Mouse (Mus musculus) telencephalon, adult 2 months (tissue): ENCODE measurements around the gene Tfrc.

ENCODE experiments used
- DNase-seq: peaks from one replicate; pipeline ENCODE4 v3.0.0-alpha.2; 2011; ENCODE audit warnings: low read depth, low spot score

Gene Tfrc

DNA sequence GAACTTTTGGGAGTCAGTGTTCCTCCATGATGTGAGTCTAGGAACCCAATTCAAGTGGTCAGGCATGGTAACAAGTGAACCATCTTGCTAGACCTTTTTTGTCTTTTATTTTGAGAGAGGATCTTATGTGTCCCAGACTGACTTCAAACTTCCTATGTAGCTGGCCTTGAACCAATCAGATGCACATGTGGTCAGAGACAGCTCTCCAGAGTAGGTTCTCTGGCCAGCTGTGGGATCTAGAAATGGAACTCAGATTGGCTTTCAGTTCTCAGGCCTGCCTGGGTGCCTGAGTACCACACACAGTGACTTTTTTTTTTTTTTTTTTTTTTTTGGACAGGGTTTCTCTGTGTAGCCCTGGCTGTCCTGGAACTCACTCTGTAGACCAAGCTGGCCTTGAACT is 39.0 kb downstream of the Tfrc start:
- DNase-seq: no peak

DNA sequence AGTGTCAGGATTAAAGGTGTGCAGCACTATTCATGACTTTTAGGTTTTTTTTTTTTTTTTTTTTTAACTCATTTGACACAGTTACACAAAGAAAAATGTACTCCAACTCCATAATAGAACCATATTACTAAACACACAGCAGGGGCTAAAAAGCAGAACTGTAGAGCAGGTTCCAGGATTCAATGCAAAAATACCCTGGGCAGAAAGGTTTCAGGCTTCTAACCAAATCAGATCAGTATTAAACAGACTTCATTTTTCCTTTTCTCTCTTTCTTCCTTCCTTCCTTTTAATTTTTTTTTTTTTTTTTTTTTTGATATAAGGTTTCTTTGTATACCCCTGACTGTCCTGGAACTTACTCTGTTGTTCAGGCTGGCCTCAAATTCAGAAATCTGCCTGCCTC is 41.7 kb downstream of the Tfrc start:
- DNase-seq: no peak

DNA sequence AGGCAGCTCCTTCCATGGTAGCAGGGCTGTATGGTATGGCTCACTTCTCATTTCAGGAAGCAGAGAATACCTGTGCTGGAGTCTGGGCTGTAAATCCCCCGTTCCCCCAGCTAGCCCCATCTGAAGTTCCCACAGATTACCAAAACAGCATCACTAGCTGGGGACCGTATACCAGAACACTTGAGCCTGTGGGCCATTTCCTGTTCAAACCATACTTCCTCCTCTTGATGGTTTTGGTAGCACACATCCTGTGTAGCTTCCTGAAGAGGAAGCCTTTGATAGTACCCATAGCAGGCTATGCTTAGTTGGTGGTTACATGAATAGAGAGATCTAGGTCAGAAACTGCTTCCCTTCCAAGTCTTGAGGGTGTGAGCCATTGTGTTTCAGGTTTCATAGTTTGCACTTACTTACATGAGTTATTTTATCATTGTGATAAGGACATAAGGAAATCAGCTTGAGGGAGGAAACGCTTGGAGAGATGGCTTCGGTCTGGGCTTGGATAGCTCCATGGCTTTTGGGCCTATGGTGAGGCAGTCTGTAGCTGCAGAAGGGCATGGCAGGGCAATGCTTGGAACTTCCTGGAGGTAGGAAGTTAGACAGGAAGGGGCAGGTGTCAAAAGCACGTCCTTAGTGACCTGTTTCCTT is 42.4 kb downstream of the Tfrc start:
- no peak for DNase-seq

DNA sequence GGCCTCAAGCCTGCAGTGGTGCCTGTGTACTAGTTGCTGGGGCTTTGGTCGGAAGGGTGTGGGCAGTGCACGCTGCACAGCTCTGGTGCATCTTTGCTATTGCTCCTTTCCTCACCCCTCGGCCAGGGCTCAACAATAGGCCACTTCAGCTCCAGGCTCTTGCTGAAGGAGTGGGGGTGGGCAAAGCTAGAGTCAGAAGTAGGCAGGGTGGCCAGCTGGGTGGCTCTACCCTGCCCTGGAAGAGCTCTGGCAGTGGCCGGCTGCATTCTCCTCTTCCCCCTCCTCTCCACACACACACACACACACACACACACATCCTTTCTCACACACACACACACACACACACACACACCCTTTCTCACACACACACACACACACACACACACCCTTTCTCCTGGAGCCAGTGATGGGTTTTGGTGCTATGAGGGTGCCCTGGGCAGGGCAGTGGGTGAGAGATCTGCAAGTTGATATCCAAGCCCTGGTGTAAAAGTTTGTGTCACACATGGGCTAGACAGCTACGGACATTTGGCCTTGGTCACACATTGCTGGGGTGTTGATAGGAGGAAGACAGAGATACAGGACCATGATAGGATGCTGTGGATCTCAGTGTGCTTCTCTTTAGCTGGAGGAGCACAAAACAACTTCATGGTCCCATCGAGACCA is 45.5 kb downstream of the Tfrc start:
- DNase-seq: no peak

DNA sequence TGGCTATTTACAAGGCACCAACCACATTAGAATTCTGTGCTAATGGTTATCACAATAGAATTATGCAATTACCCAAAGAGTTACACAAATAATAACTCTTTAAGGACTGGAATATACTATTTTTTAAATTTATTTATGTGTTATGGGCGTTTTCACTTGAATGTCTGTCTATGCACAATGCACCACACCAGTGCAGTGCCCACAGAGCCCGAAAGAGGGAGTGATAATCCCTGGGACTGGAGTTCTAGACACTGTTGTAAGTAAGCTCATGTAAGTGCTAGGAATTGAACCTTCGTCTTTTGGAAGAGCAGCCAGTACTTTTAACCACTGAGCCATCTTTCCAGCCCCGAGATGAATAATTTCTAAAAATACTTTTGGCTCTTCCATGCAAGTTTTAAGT is 46.8 kb downstream of the Tfrc start:
- no peak for DNase-seq

DNA sequence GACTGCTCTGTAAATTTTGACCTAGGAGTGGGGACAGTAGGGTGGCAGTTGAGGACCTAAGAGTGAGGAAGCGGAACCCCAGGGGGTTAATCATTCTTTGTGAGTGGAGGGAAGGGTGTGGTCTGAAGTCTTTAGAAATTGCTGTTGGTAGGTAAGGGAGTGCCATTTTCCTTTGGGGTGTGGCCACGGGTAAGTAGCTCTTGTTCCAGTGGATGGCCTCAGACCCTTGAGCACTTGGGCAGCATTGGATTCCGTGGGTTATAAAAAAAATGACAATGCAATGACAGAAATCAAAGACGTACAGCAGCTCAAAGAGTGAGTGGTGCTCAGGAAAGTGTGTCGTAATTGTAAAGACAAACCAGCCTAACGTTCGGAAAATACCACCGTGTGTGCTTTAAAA is 47.6 kb downstream of the Tfrc start:
- DNase-seq: no peak

DNA sequence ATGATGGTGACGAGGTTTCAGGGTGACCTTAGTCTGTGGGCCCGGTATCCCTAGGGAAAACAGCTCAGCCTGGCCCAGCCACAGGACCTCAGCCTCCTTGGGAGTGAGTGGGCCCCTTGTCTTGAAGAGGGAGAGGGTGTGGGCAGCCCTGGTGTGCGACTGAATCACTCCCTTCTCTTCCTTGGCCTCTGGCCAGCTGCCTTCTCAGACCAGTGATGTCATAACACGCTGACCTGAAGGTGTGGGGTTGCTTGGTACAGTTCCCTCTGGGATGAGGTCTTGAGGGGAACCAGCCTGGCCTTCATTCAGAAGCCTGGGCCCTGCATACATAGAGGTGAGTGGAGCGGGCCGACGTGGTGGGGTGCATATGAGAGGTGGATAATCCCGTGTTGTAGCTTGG is 48.1 kb downstream of the Tfrc start:
- DNase-seq: no peak

DNA sequence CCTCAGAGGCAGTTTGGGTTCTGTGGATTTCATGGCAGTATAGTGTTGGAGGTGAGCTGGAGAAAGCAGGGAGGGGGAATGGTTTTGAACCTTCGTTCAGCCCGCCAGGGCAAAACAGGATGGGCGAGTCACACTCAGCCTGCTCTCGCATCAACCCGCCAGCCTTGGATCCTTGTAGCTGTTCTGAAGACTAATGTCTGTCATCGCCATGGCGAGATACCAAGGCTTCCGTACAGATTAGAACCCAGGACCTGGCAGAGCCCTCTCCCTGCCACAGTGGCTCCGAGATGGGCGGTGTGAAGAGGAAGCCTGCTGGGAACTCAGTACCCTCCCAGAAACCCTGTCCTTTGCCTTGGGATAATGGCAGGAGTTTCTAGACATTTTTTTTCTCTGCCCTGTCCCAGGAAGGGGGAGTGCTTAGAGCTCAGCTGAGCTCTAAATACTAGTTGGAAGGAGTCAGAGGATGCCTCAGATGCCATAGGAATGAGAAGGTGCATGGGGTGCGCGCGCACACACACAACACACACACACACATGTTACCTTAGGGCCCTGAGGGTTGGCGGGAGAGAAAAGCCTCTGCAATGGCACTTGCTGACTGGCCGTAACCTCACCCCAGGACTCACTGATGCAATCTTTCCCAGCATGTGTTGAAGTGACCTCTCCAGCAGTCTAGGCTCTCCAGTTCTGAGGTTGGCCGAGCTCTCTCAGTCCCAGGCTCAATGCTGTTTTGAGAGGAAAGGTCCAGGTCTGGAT is 49.0 kb downstream of the Tfrc start:
- no peak for DNase-seq

DNA sequence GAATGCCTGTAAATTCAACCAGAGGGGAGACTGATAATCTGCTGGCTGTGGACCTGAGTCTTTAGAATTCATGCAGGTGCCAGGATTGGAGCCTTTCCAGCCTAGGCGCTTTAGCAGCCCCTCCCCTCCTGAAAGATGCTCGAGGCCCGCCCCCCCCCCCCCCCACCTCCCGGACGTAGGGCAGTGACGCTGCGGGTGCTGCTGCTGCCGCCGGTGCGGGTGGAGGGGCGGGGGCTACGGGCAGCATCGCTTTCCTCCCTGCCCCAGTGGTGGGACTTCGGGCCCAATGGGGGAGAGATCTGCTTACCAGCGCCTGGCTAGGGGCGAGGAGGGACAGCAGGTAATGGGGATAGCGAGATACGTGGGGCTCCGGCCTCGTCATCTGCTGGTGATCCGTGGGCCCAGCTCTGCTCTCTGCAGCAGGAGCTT is 50.0 kb downstream of the Tfrc start:
- DNase-seq: no peak

DNA sequence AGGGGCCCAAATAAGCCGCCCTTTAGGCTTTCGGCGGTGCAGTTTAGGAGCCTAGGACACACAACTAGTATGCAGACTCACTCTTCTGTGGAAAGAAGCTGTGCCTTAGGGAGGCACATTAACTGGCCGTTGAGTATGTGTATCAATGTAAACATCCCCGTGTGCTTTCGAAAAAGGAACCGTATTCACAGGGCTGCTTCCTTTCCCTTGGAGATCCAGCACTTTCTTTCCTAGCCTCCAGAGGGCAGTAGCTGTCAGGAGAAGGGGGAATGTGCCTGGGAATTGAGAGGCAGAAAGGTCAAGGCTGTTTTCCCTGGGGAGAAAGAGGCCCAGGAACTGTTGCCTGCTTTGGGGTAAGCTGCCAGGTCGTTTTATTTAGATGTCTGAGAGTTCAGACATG is 50.7 kb downstream of the Tfrc start:
- no peak for DNase-seq

DNA sequence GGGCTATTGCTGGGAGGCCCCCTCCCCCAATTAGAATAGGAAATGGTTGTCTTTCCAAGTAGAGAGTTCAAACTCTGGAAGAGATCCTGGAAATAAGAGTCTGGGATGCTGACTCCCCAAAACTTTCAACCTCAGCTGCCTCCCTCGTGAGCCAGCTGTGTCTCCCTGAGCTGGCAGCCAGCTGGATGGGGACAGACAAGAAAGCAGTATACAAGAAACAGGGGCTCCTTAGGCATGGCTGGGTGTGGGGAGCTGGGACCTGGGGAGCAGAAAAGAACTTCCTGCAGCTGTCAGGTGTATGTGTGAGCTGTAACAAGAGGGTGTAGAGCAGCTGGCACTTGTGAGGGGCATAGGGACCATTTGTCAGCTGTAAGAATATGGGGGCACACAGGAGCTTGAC is 51.4 kb downstream of the Tfrc start:
- DNase-seq: no peak

DNA sequence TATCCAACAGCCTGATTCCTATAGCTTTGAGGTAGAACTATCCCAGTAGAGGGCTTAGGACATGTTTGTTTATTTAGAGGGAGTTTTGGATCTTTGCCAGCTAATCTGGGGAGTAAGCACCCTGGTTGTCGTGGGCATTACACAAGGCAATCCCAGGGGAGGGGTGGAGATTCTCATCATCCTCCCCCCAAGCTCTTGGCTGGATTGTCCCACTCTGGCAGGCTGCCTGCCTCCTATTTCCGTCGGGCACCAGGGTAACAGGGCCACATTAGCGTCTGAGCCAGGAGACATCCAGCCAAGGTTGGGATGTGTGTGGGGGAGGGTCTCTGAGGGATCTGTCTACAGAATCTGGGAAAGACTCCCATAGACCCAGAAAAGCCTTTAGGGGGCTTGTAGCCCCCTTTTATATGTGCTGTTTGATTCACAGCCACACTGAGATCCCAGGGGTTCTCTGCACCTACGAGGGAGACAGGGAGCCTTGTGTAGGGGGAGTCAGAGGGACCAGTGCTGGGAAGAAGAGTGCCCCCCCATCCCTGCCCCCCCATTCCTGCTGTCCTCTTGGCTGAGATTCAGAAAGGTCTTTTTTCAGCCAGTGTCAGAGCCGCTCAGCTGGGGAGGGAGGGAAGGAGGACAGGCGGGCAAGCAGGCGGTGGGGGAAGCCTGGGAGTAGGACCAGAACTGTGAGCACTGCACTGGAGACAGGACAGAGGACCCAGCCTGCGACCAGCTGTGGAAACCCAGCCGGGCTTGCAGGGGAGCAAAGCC is 52.0 kb downstream of the Tfrc start:
- no peak for DNase-seq

DNA sequence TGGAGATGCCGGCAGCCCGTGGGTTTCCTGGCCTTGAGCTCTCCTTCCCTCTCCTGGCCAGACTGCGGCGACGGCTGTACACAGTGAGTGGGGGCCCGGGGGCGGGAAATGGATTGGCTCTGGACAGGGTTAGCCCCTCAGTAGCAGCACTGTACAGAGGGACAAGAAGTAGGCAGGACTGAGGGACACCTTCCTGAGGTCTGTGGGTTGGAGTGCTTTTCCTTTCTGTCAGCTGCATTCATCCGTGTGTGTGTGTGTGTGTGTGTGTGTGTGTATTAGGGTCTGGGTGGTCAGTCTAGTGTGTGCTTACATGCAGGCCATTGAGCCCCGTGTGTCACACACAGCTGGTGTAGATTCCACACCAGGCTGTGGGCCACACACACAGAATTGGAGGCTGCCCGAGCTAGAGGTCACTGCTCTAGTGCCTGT is 52.8 kb downstream of the Tfrc start:
- DNase-seq: no peak

DNA sequence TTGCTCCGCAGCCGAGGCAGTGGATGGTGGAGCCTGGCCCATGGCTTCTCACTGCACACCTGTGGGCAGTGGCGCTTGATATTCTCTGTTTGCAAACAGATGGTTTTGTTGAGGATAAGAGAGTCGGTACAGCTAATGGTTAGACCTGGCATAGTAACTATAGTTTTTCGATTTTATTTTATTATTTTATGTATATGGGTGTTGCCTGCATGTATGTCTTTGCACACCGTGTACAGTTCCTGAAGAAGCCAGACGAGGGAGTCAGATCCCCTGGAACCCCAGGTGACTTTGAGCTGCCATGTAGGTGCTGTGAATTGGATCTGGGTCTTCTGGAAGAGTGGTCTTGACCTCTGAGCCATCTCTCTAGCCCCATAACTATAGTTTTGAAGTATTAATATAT is 53.7 kb downstream of the Tfrc start:
- DNase-seq: no peak

DNA sequence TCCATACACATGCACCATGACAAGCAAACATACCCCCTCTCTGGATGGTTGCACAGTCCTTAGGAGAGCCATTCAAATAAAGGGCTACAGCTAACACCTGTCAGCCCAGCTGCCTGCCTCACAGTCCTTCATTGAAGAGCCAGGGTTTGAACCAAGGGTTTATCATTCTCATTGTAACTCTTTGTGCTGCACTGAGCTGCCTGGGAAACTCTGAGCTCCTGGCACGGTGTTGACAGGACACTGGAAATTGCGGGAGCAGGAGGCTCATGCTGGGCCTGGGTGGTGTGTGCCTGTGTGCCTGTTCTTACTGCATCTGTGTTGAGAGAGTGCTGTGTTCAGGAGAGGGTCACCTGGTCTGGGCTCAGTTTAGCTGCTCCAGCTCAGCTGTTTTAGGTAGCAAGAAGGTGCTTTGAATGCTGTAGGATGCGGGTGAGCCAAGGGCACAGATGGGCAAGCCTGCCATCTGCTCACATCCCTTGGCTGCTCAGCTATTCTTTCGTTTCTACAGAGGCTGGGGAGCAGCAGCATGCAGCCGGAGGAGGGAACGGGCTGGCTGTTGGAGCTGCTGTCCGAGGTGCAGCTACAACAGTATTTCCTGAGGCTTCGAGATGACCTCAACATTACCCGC is 54.6 kb downstream of the Tfrc start:
- DNase-seq: no peak

DNA sequence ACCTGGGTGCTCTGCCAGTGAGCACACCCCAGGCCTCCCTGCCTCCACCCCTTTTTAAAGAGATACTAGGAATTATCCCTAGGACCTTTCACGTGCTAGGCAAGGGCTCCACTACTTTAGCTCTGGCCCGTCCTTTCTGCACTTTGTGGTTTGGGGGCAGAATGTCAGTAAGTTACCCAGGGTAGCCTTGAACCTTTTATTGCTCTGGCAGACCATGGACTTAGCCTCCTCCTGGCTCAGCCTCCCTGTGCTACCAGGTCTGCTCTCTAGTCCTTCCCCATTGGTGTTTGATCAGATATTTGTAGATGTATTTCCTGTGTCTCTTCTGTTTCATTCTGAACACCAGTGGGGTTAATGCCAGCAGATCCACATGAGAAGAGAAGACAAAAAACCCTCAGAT is 55.5 kb downstream of the Tfrc start:
- no peak for DNase-seq

DNA sequence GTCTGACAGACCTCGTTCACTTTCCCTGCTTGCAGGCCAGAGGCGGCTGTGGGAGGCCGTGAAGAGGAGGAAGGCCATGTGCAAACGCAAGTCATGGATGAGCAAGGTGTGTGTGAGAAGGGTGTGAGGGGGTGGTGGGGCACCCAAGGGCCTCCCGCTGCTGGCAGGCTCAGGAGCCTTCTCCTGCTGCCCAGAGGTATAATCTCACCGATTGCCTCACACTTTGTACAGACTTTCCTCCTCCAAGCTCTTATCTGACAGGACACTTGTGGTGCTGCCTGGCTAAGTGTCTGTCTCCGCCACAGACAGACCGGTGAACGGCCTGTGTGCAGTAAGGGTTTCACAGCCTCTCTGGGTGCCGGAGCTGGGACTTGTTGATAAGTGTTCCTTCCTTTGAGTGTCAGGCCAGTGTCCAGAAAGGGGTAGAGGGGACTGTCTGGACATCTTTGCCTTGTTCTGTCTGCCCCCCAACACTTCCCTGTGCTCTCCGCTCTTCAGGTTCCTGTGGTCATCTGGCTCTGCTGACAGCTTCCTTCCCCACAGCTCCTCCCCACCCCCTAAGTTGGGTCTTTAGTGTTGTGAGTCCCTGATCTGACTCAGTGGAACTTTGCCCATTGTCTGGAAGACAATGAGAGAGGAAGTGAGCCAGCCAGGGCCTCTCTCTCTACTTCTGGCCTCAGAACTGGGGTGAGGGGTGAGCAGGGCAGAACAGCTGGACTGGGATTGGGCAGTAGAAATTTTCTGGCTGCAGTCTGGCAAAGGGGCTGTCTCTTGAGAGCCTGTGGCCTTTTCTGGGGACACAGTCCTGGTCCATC is 57.3 kb downstream of the Tfrc start:
- no peak for DNase-seq

DNA sequence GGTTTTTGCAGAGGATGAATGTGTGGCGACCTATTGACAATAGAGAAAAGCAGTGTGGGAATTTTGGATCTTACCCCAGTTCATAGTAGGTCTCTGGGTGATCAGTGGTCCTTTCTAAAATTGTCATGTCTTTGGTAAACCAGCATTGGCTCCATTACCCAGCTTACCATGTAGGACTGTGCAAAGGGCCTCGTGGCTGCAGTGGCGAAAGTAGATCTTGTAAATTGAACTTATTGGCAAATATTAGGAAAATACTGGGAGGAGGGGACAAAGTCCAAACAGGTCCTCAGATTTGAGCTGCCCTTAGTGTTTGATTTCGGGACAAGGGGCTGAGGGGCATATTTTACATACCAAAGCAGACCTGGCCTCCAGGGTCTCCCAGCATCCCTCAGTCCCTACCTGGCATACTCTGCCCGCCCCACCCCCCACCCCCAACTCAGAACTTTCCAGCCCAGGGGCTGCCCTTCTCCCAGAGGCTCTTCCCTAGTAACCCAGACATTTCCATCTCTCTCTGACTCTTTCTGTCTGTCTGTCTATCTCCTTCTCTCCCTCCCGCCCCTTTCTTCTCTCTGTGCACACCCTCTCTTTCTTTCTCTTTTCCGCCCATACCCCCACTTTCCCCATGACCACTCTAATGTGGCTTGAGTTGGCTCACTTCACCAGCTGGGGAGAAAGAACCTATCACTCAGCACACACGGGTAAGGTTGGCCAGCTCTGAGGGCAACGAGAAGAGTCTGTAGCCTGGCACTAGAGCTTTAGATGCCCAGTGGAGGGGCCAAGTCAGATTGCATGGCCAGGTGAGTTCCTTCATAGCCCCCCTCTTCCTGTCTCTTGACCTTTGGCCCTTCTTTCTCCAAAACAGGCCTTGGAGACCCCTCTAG is 58.2 kb downstream of the Tfrc start:
- no peak for DNase-seq

DNA sequence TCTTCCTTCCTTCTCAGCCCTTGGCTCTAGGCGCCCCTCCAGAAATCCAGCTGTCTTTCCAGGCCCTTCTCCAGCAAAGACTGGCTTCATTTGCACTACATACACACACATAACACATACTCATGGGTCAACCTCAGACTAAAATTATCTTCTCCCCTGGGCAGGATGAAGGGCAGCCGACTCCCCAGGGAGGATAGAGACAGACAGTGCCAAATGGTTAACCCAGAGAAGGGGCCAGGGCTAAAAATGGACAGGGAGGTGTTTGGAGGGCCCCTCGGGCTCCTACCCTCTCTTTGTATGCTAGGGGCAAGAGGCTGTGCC is 58.8 kb downstream of the Tfrc start:
- no peak for DNase-seq

DNA sequence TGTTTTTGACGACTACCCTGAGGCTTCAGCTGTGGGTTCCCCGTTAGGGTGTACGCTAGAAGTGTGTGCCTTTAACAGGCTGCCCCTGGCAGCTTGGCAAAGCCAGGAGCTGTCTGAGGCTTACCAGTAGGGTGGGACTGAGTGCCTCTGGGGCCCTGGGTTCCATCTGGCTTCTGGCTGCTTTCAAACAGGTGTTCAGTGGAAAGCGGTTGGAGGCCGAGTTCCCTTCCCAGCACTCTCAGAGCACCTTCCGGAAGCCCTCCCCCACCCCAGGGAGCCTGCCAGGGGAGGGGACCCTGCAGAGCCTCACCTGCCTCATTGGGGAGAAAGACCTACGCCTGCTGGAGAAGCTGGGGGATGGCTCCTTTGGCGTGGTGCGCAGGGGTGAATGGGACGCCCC is 59.3 kb downstream of the Tfrc start:
- no peak for DNase-seq
